Mouse (Mus musculus) CH12.LX (cell line): ENCODE measurements around the gene Tmem209.
A peak's percentile ranks its signal among the peaks of the same experiment; 100 is the strongest.

Source experiments
- CTCF ChIP-seq, 2 experiments: IDR thresholded peaks in 1 of 2; conservative IDR thresholded peaks in 1 of 2; 2 replicates each; pipeline ENCODE4 v1.5.1; 2011 to 2012; ENCODE audit warnings: low read depth in 2 of 2, low read length in 2 of 2, improper control_type of control experiment in 1 of 2, inconsistent platforms in 1 of 2, mild to moderate bottlenecking in 1 of 2, moderate library complexity in 1 of 2
- EP300 ChIP-seq: IDR thresholded peaks from 2 replicates; pipeline ENCODE4 v1.6.1; 2011; ENCODE audit warnings: low read length, improper control_type of control experiment
- HCFC1 ChIP-seq: IDR thresholded peaks from 2 replicates; pipeline ENCODE4 v1.6.1; 2012; ENCODE audit warnings: low read depth, mild to moderate bottlenecking, inconsistent platforms, low read length, improper control_type of control experiment
- IRF4 ChIP-seq: IDR thresholded peaks from 2 replicates; pipeline ENCODE4 v1.6.1; 2014; ENCODE audit warnings: low read depth, mild to moderate bottlenecking, inconsistent platforms, low read length, improper control_type of control experiment
- JUND ChIP-seq: conservative IDR thresholded peaks from 2 replicates; pipeline ENCODE4 v1.6.1; 2011; ENCODE audit warnings: low read depth, low read length, improper control_type of control experiment
- MAZ ChIP-seq: IDR thresholded peaks from 2 replicates; pipeline ENCODE4 v1.6.1; 2012; ENCODE audit warnings: low read depth, mild to moderate bottlenecking, inconsistent platforms, low read length, improper control_type of control experiment, moderate library complexity
- NRF1 ChIP-seq: IDR thresholded peaks from 2 replicates; pipeline ENCODE4 v1.6.1; 2014; ENCODE audit warnings: low read depth, mild to moderate bottlenecking, inconsistent platforms, low read length, improper control_type of control experiment, moderate library complexity
- POLR2A ChIP-seq: IDR thresholded peaks from 2 replicates; pipeline ENCODE4 v1.6.1; 2011; ENCODE audit warnings: low read depth, mild to moderate bottlenecking, improper control_type of control experiment, low read length
- POLR2AphosphoS2 ChIP-seq: IDR thresholded peaks from 2 replicates; pipeline ENCODE4 v1.6.1; 2011; ENCODE audit warnings: low read depth, low read length, improper control_type of control experiment
- RCOR1 ChIP-seq: conservative IDR thresholded peaks from 2 replicates; pipeline ENCODE4 v1.6.1; 2012; ENCODE audit warnings: low read depth, mild to moderate bottlenecking, inconsistent platforms, low read length, improper control_type of control experiment
- ZC3H11A ChIP-seq: IDR thresholded peaks from 2 replicates; pipeline ENCODE4 v1.6.1; 2012; ENCODE audit warnings: low read depth, mild to moderate bottlenecking, inconsistent platforms, low read length, improper control_type of control experiment
- ZNF384 ChIP-seq: IDR thresholded peaks from 2 replicates; pipeline ENCODE4 v1.6.1; 2012; ENCODE audit warnings: low read depth, low read length, improper control_type of control experiment, inconsistent platforms

GRCm38 (mm10) chr6:30459811-30460749, 49.5 kb downstream of the Tmem209 start:
- TF ChIP-seq RCOR1 (no peak), EP300 (no peak), IRF4 (no peak), POLR2AphosphoS2 (no peak), CTCF (conservative IDR thresholded peaks at IDR 0.05 in 1 of 2, IDR thresholded peaks at IDR 0.05 in 1 of 2; ENCODE audit: low read depth in 2 of 2, low read length in 2 of 2) (peak in 1 of 2 experiments; percentile 60; a peak in 2 of 4 replicates), ZNF384 (no peak), MAZ (no peak), HCFC1 (no peak), JUND (no peak), ZC3H11A (no peak), POLR2A (no peak), NRF1 (no peak)
